Comparison of ENCODE assay signal across 29 mouse cellular contexts in the genomic region with DNA sequence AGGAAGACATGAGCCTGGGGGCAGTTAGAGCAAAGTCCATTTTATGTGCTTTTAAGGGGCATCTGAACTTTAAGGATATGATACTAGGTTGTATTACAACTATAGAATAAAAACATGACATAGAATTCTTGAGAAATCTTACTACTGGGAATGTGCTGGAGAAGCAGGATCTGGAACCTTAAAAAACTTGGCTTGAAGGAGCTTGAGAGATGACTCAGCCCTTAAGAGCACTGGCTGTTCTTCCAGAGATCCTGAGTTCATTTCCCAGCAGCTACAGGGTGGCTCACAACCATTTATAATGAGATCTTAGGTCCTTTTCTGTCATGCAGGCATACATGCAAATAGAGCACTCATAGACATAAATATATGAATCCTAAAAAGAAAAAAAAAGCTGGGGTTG. TPM values are rescaled to one million over a fixed set of nuclear protein-coding genes. Genes with fewer than 3 reads are reported as not detected.
DNase-seq lines count a peak whose midpoint lies in the region; ATAC-seq and TF ChIP-seq lines count a peak whose summit lies in the region.
"Had no signal": no experiment of that assay in that cellular context is flagged by ENCODE, and none has a peak within 500 bp of the region (broad histone marks: within the 10 kb centered on the region; RNA-seq: fewer than 3 reads in every experiment).

No protein-coding gene starts in this region.

- no peak for TF ChIP-seq EP300 in lung, postnatal 0 days (IDR thresholded peaks at IDR 0.05)

- H3K36me3 ChIP-seq in lung, postnatal 0 days (ENCODE audit: insufficient read depth, low read length): no peaks in the 10 kb centered on the region
- no peaks in the 10 kb centered on the region for H3K36me3 ChIP-seq in kidney, embryonic 16.5 days (ENCODE audit: insufficient read depth, low read length)
- H3K36me3 ChIP-seq: embryonic facial prominence, embryonic 12.5 days; G1E; heart, embryonic 10.5 days; hindbrain, embryonic 12.5 days; hindbrain, embryonic 15.5 days had no signal

- no peak overlapping the region for H3K9ac ChIP-seq in lung, postnatal 0 days (replicated peaks; ENCODE audit: low read depth)
- no peak overlapping the region for H3K9ac ChIP-seq in kidney, embryonic 16.5 days (replicated peaks; ENCODE audit: low read length)
- H3K9ac ChIP-seq: embryonic facial prominence, embryonic 12.5 days; embryonic facial prominence, embryonic 15.5 days; forebrain, postnatal 0 days; hindbrain, embryonic 12.5 days; hindbrain, embryonic 15.5 days had no signal

- H3K4me2 ChIP-seq in lung, postnatal 0 days (replicated peaks; ENCODE audit: low read depth, low read length): no peak overlapping the region
- H3K4me2 ChIP-seq in kidney, embryonic 16.5 days (replicated peaks; ENCODE audit: low read depth, low read length): no peak overlapping the region
- H3K4me2 ChIP-seq: embryonic facial prominence, embryonic 12.5 days; embryonic facial prominence, embryonic 15.5 days; hindbrain, embryonic 12.5 days; hindbrain, embryonic 15.5 days had no signal

- no peak overlapping the region for H3K27ac ChIP-seq in lung, postnatal 0 days (ENCODE audit: low read length)
- H3K27ac ChIP-seq in kidney, embryonic 16.5 days (ENCODE audit: low read length): no peak overlapping the region
- H3K27ac ChIP-seq: embryonic facial prominence, embryonic 12.5 days; embryonic facial prominence, embryonic 15.5 days; gastrocnemius, adult 2 months; heart, embryonic 10.5 days; hindbrain, embryonic 12.5 days; hindbrain, embryonic 15.5 days had no signal

- DNase-seq in frontal cortex, postnatal 36 days (ENCODE audit: low spot score in 2 of 2): no peak
- peak; percentile 27 for DNase-seq in lung, postnatal 0 days (ENCODE audit: low spot score)
- no peak for DNase-seq in lung, adult 18-20 months
- peak; percentile 46 for DNase-seq in skeletal muscle tissue, adult 2 months (ENCODE audit: low read depth, low spot score)
- DNase-seq: adrenal gland, adult 8-10 months; adrenal gland, postnatal 36 days; B cell, adult 2 months; cerebellum, adult 11 months; cerebellum, adult 2 months; cerebellum, adult 9-11 months; cerebellum, postnatal 25 days; forebrain, postnatal 0 days; gastrocnemius, adult 2 months; gastrocnemius, postnatal 25 days had no signal

- TF ChIP-seq CTCF in lung, postnatal 0 days (IDR thresholded peaks at IDR 0.05): no peak

- ATAC-seq in frontal cortex, adult (ENCODE audit: low TSS enrichment): peak; percentile 55; the same call in 1 of the 2 replicates
- ATAC-seq in lung, postnatal 0 days: no peak
- no peak for ATAC-seq in kidney, embryonic 16.5 days (ENCODE audit: low FRiP score, low TSS enrichment)
- ATAC-seq: forebrain, embryonic 14.5 days; forebrain, postnatal 0 days; intestine, postnatal 0 days had no signal

- no peaks in the 10 kb centered on the region for H3K9me3 ChIP-seq in lung, postnatal 0 days (ENCODE audit: low read length)
- H3K9me3 ChIP-seq in kidney, embryonic 16.5 days (ENCODE audit: low read length): no peaks in the 10 kb centered on the region
- H3K9me3 ChIP-seq: embryonic facial prominence, embryonic 12.5 days; embryonic facial prominence, embryonic 15.5 days; heart, embryonic 10.5 days; hindbrain, embryonic 12.5 days; hindbrain, embryonic 15.5 days had no signal

- no peaks in the 10 kb centered on the region for H3K4me1 ChIP-seq in lung, postnatal 0 days (ENCODE audit: insufficient read depth, low read depth, low read length)
- H3K4me1 ChIP-seq in kidney, embryonic 16.5 days (ENCODE audit: insufficient read depth, low read length): no peaks in the 10 kb centered on the region
- H3K4me1 ChIP-seq: embryonic facial prominence, embryonic 12.5 days; embryonic facial prominence, embryonic 15.5 days; heart, embryonic 10.5 days; hindbrain, embryonic 12.5 days; hindbrain, embryonic 15.5 days had no signal

- H3K4me3 ChIP-seq in lung, postnatal 0 days (ENCODE audit: low read depth, low read length): no peak overlapping the region
- H3K4me3 ChIP-seq in kidney, embryonic 16.5 days (ENCODE audit: low read length): no peak overlapping the region
- H3K4me3 ChIP-seq: embryonic facial prominence, embryonic 12.5 days; embryonic facial prominence, embryonic 15.5 days; gastrocnemius, adult 2 months; heart, embryonic 10.5 days; hindbrain, embryonic 12.5 days; hindbrain, embryonic 15.5 days had no signal

- no peaks in the 10 kb centered on the region for H3K27me3 ChIP-seq in lung, postnatal 0 days (replicated peaks; ENCODE audit: insufficient read depth, low read length)
- H3K27me3 ChIP-seq in kidney, embryonic 16.5 days (ENCODE audit: insufficient read depth, low read length): no peaks in the 10 kb centered on the region
- H3K27me3 ChIP-seq: CH12.LX; embryonic facial prominence, embryonic 12.5 days; embryonic facial prominence, embryonic 15.5 days; hindbrain, embryonic 12.5 days; hindbrain, embryonic 15.5 days had no signal

RNA-seq across cellular contexts. Expression of a gene that starts 46.7 kb away (rescaled TPM):
- polyA plus RNA-seq in lung, postnatal 0 days (2015; fragmentation: Nextera tagmentation; extraction: Ambion mirVana): not detected in 2 replicates
- polyA plus RNA-seq in kidney, embryonic 16.5 days (2015; fragmentation: Nextera tagmentation; extraction: Ambion mirVana): not detected in 2 replicates
- polyA plus RNA-seq: cerebellum, adult 2 months; embryonic facial prominence, embryonic 12.5 days; embryonic facial prominence, embryonic 15.5 days; forebrain, embryonic 11.5 days; forebrain, embryonic 14.5 days; forebrain, postnatal 0 days; G1E; heart, embryonic 10.5 days; heart, embryonic 14.5 days; heart, postnatal 0 days; hindbrain, embryonic 12.5 days; hindbrain, embryonic 15.5 days; intestine, embryonic 14.5 days; intestine, postnatal 0 days had no signal

Comparison
In these comparisons a context has a peak if more than half of its experiments do, and no peak if none do; other contexts are left out.
1. DNase-seq: peak in lung, postnatal 0 days (single experiment) and skeletal muscle tissue, adult 2 months (single experiment); none in frontal cortex, postnatal 36 days (0 of 2) and lung, adult 18-20 months (0 of 2).